Mouse (Mus musculus): Measurements from ENCODE around the gene Nol8. TPM values are rescaled to one million over a fixed set of nuclear protein-coding genes. Genes with fewer than 3 reads are reported as not detected.

The Nol8 gene
- total RNA-seq (2012; rRNA removed) (23.6 and 26.2 TPM in 2 replicates), polyA plus RNA-seq (2012; ENCODE audit: insufficient read depth in 1 of 2, insufficient read length in 2 of 2, low read depth in 1 of 2, low replicate concordance in 2 of 2, missing spikeins in 1 of 2) (100 to 1,000 TPM in 1 of 2 experiments, 10 to 100 TPM in 1; 20.1 to 484 TPM)

GRCm38 (mm10) chr13:49652481-49653179 is at the start of gene Nol8, which contains the start of gene Cenpp:
Gene Nol8, plus strand, starts transcription at chr13:49653078.
Gene Cenpp, minus strand, starts transcription at chr13:49652785.
- H3K79me2 ChIP-seq (ENCODE audit: control insufficient read depth, insufficient read depth, low read length, poor library complexity), result peaks cover 17% of the 10 kb centered on the region
- peak; percentile 99 for DNase-seq (ENCODE audit: low read depth, low spot score)
- H3K9me3 ChIP-seq (replicated peaks; ENCODE audit: insufficient read depth, low read length), result no peaks in the 10 kb centered on the region
- peak within 1 kb of the TSS; percentile 92 for H3K9ac ChIP-seq (ENCODE audit: control insufficient read depth, low read depth, low read length, poor library complexity, severe bottlenecking)
- no peaks in the 10 kb centered on the region for H3K27me3 ChIP-seq (ENCODE audit: control insufficient read depth in 1 of 2, insufficient read depth in 2 of 2, low read length in 2 of 2)
- H3K4me1 ChIP-seq (ENCODE audit: control insufficient read depth in 1 of 2, insufficient read depth in 2 of 2, low read length in 2 of 2), result peaks cover 4 to 8% of the 10 kb centered on the region in 2 experiments; a peak in 3 of 4 replicates
- H3K27ac ChIP-seq (ENCODE audit: control insufficient read depth, low read depth, low read length), result peak within 1 kb of the TSS; percentile 95
- H3K36me3 ChIP-seq (ENCODE audit: control insufficient read depth in 1 of 2, insufficient read depth in 2 of 2, low read length in 2 of 2), result peaks cover 9 to 15% of the 10 kb centered on the region in 2 experiments
- H3K4me3 ChIP-seq (ENCODE audit: control insufficient read depth in 1 of 2, insufficient read depth in 1 of 2, low read depth in 2 of 2, low read length in 2 of 2), result peak within 1 kb of the TSS; percentile 89 to 98
- TF ChIP-seq MAFK (IDR thresholded peaks at IDR 0.05; ENCODE audit: borderline replicate concordance, low read depth, low read length) (no peak), TAL1 (IDR thresholded peaks at IDR 0.05; ENCODE audit: low read length) (no peak), UBTF (IDR thresholded peaks at IDR 0.05; ENCODE audit: borderline replicate concordance, insufficient read depth, low read depth, low read length) (0 out of 2 replicates have a peak, but pooled peaks have one; percentile 78), MYB (IDR thresholded peaks at IDR 0.05; ENCODE audit: low read depth, low read length) (peak; percentile 95), GABPA (IDR thresholded peaks at IDR 0.05; ENCODE audit: low read depth, low read length) (no peak), EP300 (IDR thresholded peaks at IDR 0.05; ENCODE audit: low read depth in 1 of 2, low read length in 2 of 2) (peak in 1 of 2 experiments; percentile 60; a peak in 2 of 4 replicates), USF2 (IDR thresholded peaks at IDR 0.05; ENCODE audit: borderline replicate concordance in 1 of 2, insufficient read depth in 1 of 2, low read depth in 1 of 2, low read length in 2 of 2) (no peak), MXI1 (IDR thresholded peaks at IDR 0.05; ENCODE audit: low read depth, low read length) (no peak), POLR2AphosphoS2 (IDR thresholded peaks at IDR 0.05; ENCODE audit: low read length) (peak; percentile 2; the same call in 1 of the 2 replicates), KAT2A (conservative IDR thresholded peaks at IDR 0.05; ENCODE audit: low read depth, low read length) (peak; percentile 47; the same call in 1 of the 2 replicates), MAX (IDR thresholded peaks at IDR 0.05; ENCODE audit: low read length) (peak; percentile 99), ZNF384 (IDR thresholded peaks at IDR 0.05; ENCODE audit: low read depth, low read length) (no peak), ETS1 (IDR thresholded peaks at IDR 0.05; ENCODE audit: low read depth, low read length) (peak; percentile 72; the same call in 1 of the 2 replicates), E2F4 (IDR thresholded peaks at IDR 0.05; ENCODE audit: borderline replicate concordance, low read depth, low read length) (peak; percentile 90; the same call in 1 of the 2 replicates), POLR2A (IDR thresholded peaks at IDR 0.05; ENCODE audit: control insufficient read depth in 1 of 2, insufficient read depth in 1 of 2, low read depth in 1 of 2, low read length in 2 of 2, poor library complexity in 1 of 2) (peak; percentile 79 to 81), CHD2 (IDR thresholded peaks at IDR 0.05; ENCODE audit: low read length) (no peak), SIN3A (IDR thresholded peaks at IDR 0.05; ENCODE audit: low read length) (peak; percentile 100; the same call in 1 of the 2 replicates), RCOR1 (IDR thresholded peaks at IDR 0.05; ENCODE audit: low read depth, low read length) (no peak), ZKSCAN1 (IDR thresholded peaks at IDR 0.05; ENCODE audit: low read depth, low read length) (no peak), ZMIZ1 (IDR thresholded peaks at IDR 0.05; ENCODE audit: low read depth, low read length) (peak; percentile 28; the same call in 1 of the 2 replicates), POLR2AphosphoS5 (IDR thresholded peaks at IDR 0.05; ENCODE audit: borderline replicate concordance, low read depth, low read length) (no peak), ELF1 (IDR thresholded peaks at IDR 0.05; ENCODE audit: low read depth, low read length) (peak; percentile 80), MEF2A (IDR thresholded peaks at IDR 0.05; ENCODE audit: extremely low read depth, insufficient replicate concordance, low read depth, low read length, poor library complexity, severe bottlenecking) (no peak), BHLHE40 (IDR thresholded peaks at IDR 0.05; ENCODE audit: borderline replicate concordance, low read depth, low read length) (no peak; the same call in 1 of the 2 replicates), NELFE (IDR thresholded peaks at IDR 0.05; ENCODE audit: low read depth, low read length) (peak; percentile 61), ZC3H11A (IDR thresholded peaks at IDR 0.05; ENCODE audit: low read depth, low read length) (no peak), CTCF (IDR thresholded peaks at IDR 0.05 in 2 of 3, conservative IDR thresholded peaks at IDR 0.05 in 1 of 3; ENCODE audit: control insufficient read depth in 1 of 3, insufficient read depth in 1 of 3, low read depth in 2 of 3, low read length in 3 of 3, poor library complexity in 1 of 3, severe bottlenecking in 1 of 3) (no peak), USF1 (IDR thresholded peaks at IDR 0.05; ENCODE audit: low read depth, low read length) (no peak), NRF1 (IDR thresholded peaks at IDR 0.05; ENCODE audit: insufficient read depth, low read depth, low read length, poor library complexity, severe bottlenecking) (no peak; the same call in 1 of the 2 replicates), JUND (IDR thresholded peaks at IDR 0.05; ENCODE audit: low read depth, low read length) (no peak), MYC (IDR thresholded peaks at IDR 0.05; ENCODE audit: low read depth, low read length) (no peak), TBP (IDR thresholded peaks at IDR 0.05; ENCODE audit: low read depth, low read length) (no peak), RAD21 (IDR thresholded peaks at IDR 0.05; ENCODE audit: low read depth, low read length) (no peak), HCFC1 (IDR thresholded peaks at IDR 0.05; ENCODE audit: low read depth, low read length) (peak; percentile 88)
